Mouse (Mus musculus) small intestine, adult 2 months (tissue): ENCODE measurements around the gene Nkx1-2.

Source experiments
- CTCF ChIP-seq: fragments of 200-500 bp; IDR thresholded peaks from 2 replicates; pipeline ENCODE4 v1.5.1; 2012; ENCODE audit warnings: low read depth, mild to moderate bottlenecking, control low read depth, inconsistent platforms, low read length, moderate library complexity, mixed read lengths; ENCODE audit not compliant: insufficient replicate concordance, insufficient read length; ENCODE audit errors: extremely low read depth
- POLR2A ChIP-seq: fragments of 200-500 bp; IDR thresholded peaks from 2 replicates; pipeline ENCODE4 v1.6.1; 2012; ENCODE audit warnings: low read depth, mild to moderate bottlenecking, control low read depth, inconsistent platforms, low read length, moderate library complexity

- TF ChIP-seq CTCF: peak; percentile 70
- no peak for TF ChIP-seq POLR2A
Observed at GRCm38 (mm10) chr7:132575623-132576022, 23.8 kb downstream of the Nkx1-2 start.
